Mouse (Mus musculus) gastrocnemius, postnatal 14 days (tissue): ENCODE data around the gene Lsm10. TPM values are rescaled to one million over a fixed set of nuclear protein-coding genes. Genes with fewer than 3 reads are reported as not detected.

Experiments used
- DNase-seq: peaks from one replicate; pipeline ENCODE4 v3.0.0; 2021; ENCODE audit warnings: mixed read lengths
- intact Hi-C: fragments of 180-260 bp; cut with DNase I; formaldehyde crosslinking; loops from one replicate; pipeline ENCODE4 v1.15.1; 2025; ENCODE audit warnings: low total_unique reads
- total RNA-seq, 2 experiments: library from RNA; stranded (reverse); gene quantifications; 2 replicates each; pipeline ENCODE4 v1.2.3; 2021

Gene Lsm10
- total RNA-seq, 2 experiments from 2014 or later, result 5.7 to 8.3 TPM

DNA sequence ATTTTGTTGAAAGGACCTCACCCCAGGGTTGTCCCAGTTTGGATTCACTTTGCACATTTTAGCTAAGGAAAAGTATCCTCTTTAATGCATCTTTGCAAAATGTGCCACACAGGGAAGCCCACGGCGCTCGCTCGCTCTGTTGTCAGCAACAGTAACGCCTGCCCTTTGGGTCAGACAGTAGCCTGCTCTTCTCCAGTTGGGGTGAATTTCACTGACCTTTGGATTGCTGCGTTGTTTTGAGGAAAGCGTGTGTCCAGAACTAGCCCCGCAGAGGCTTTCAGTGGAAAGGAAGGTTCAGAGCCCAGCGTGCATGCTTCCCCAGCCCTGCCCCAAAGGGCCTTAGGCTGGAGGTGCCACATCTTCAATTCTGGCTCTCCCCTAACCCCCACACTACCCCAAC lies 19.0 kb downstream of the Lsm10 start:
- intact Hi-C loops, result loop anchor here (5.0 kb wide), 1 partner anchor 33 kb away; no protein-coding TSS in a partner anchor
- no peak for DNase-seq

GRCm38 (mm10) chr4:126115871-126116521 lies 19.6 kb downstream of the Lsm10 start:
- intact Hi-C loops, result loop anchor here (5.0 kb wide), 1 partner anchor 34 kb away; no protein-coding TSS in a partner anchor
- no peak for DNase-seq

- DNase-seq, result no peak
- intact Hi-C loops, result loop anchor here (5.0 kb wide), 1 partner anchor 35 kb away; no protein-coding TSS in a partner anchor
Measured at GRCm38 (mm10) chr4:126117116-126117515, 20.7 kb downstream of the Lsm10 start.

- no peak for DNase-seq
Measured at GRCm38 (mm10) chr4:126118651-126119050, 22.2 kb downstream of the Lsm10 start.

DNA sequence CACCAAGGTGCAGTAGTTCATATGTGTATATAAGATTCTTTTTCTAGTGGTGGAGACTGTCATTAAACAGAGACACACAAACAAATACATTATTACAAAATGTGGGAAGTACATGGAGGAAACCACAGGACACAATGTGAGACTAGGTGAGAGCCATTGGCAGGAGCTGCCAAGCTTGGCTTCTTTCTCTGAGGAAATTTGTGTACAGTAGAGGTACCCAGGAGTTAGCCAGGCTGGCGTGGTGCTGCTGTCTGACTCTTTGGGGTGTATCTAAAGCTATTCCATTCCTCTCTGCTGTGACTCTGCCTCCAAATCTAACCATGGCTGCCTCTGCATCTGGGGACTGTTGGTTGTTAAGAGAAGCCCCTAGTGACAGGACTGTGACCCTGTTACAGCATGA lies 22.6 kb downstream of the Lsm10 start:
- no peak for DNase-seq
- intact Hi-C loops, result loop anchor here (5.0 kb wide), 1 partner anchor 37 kb away; no protein-coding TSS in a partner anchor

More at GRCm38 (mm10) chr4:126118651-126119050, 22.2 kb downstream of the Lsm10 start:
- intact Hi-C loops, result loop anchor here (5.0 kb wide), 1 partner anchor 36 kb away; no protein-coding TSS in a partner anchor

GRCm38 (mm10) chr4:126120052-126120451 lies 23.6 kb downstream of the Lsm10 start:
- intact Hi-C loops, result no loop called here
- DNase-seq, result no peak

GRCm38 (mm10) chr4:126120506-126120905 lies 24.1 kb downstream of the Lsm10 start:
- intact Hi-C loops, result no loop called here
- DNase-seq, result no peak

DNA sequence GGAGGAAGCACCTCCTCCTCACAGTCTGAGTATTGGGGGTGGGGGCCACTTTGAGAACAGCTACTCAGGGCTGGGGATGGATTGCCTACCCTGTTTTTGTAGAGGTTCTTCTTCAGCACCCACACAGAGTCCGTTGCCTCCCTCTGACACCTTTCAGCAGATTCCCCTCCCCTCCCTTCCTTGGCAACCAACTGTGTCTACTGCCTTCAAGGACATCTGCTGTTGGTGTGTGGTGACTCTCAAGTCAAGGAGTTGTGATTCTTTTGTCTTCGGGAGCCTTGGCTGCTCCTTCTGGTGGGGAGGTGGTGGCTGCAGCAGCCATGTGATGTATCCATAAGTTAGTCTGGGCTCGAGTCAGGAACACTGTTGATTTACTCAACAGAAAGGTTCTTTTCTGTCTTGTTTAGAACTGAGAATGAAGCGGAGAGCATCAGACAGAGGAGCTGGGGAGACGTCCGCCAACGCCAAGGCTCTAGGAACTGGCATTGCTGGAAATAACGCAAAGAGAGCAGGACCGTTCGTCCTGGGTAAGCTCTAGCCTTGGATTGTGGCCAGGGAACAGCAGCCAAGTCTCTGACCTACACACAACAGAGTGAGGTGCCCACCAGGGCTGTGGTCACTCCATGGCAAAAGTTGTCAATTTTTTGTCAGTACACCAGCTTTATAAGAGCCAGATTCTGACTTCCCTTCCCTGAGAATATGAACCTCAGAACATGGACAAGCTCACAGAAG lies 27.1 kb downstream of the Lsm10 start:
- intact Hi-C loops, result no loop called here
- no peak for DNase-seq

DNA sequence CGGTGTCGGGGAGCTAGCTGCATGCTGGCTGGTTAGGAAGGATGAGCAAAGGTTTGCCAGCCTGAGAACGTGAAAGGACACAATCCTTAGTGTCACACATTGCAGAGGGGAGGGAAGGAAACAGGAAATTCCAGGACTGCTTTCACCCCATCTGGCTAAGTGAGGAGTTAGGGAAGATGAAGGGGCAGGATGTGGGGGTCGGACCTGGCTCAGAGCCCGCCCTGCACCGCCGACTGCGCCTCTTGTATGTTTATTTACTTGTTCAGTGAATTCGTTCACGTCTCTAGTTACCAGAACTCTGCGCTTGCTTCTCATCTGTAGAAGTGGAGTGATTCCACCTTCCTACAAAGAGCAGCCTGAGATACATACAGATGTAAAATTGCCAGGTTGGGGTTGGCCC lies 34.1 kb downstream of the Lsm10 start:
- intact Hi-C loops, result no loop called here
- DNase-seq, result no peak

GRCm38 (mm10) chr4:126131290-126132121 lies 35.1 kb downstream of the Lsm10 start:
- intact Hi-C loops, result no loop called here
- peak; percentile 40 for DNase-seq

- no peak for DNase-seq
- intact Hi-C loops, result no loop called here
Measured at GRCm38 (mm10) chr4:126132636-126133264, 36.3 kb downstream of the Lsm10 start.

DNA sequence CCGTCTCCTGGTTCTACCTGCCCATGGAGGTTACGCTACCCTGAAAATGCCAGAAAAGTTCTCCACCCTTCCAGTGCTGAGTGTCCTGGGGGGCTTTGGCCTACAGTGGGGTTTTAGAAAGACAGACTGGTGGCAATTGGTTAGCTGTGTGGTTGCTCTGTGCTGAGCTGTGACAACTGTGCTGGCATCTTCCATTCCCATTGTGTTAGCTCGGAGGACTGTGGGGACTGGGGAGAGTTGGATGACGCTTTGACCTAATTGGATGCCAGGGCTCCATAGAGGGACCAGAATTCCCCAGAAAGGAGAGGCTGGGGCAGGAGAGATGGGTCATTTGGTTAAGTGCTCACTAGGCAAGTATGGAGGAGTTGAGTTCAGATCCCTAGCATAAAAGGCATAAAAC lies 37.8 kb downstream of the Lsm10 start:
- intact Hi-C loops, result no loop called here
- no peak for DNase-seq

- DNase-seq, result no peak
- intact Hi-C loops, result no loop called here
Measured at GRCm38 (mm10) chr4:126134639-126135038, 38.2 kb downstream of the Lsm10 start.

GRCm38 (mm10) chr4:126137773-126138172 lies 41.4 kb downstream of the Lsm10 start:
- DNase-seq, result no peak
- intact Hi-C loops, result no loop called here

DNA sequence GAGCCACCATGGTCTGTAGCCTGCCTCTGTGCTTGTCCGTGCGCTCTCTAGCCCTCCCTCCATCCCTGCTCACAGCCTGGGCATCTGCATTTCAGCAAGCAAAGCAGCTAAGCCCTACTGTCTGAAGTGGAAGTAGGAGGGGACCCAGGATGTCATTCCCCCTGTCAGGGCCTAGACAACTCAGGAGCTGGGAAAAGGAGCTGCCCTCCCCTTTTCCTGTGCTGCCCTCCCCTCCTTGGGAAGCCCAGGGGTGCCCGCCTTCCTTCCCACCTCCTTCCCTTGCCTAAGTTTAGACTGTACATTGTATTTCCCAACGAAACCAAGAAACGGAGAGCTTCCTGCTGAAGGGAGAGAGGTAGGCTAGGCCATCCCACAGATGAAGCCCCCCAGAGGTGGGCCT lies 44.6 kb downstream of the Lsm10 start:
- DNase-seq, result no peak
- intact Hi-C loops, result no loop called here

- no peak for DNase-seq
- intact Hi-C loops, result no loop called here
Measured at GRCm38 (mm10) chr4:126145396-126145795, 49.0 kb downstream of the Lsm10 start.

DNA sequence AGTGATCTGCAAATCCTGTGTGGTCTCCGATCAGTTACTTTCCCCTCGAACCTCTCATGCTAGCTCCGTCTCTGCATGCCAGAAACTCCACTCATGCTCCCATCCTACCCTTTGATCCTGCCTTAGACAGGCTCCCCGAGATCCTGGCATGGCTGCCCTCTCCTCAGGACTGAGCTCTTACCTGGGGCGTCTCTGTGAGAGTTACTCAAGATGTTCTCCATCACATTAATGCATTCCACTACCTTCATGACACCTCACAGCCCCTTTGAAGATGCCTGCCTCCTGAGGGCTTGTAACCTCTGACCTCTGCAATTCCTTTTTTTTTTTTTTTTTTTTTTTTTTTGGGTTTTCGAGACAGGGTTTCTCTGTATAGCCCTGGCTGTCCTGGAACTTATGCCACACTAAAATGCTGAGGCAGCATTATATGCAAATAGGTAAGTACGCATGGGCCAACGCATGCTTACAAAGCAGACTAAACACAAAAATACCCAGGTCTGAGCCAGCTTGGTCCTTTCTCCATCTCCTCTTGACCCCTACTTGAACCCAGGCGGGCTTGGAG lies 50.6 kb downstream of the Lsm10 start:
- DNase-seq, result no peak
- intact Hi-C loops, result no loop called here

GRCm38 (mm10) chr4:126147533-126148160 lies 51.2 kb downstream of the Lsm10 start, which contains the start of gene Eva1b:
Eva1b (plus strand) TSS chr4:126147744.
- intact Hi-C loops, result no loop called here
- peak; percentile 82 for DNase-seq
